Mouse (Mus musculus): ENCODE data around the gene Vmn1r196.
"Not testable (repeated sequence)": the region's sequence is repeated elsewhere in the genome, so short reads cannot be mapped to it uniquely, and the experiment has no call there.

Gene Vmn1r196

GRCm38 (mm10) chr13:22289620-22290019, at the start of gene Vmn1r196:
Gene Vmn1r196, plus strand, starts transcription at chr13:22289920.
- no peak for DNase-seq

GRCm38 (mm10) chr13:22243915-22244314, 45.8 kb upstream of the Vmn1r196 start, which contains the start of gene Vmn1r194:
Gene Vmn1r194, plus strand, starts transcription at chr13:22244215.
- no peak for DNase-seq

- not testable (repeated sequence) for DNase-seq
These were observed 19.5 kb upstream of the Vmn1r196 start, which contains the start of gene Vmn1r195 for GRCm38 (mm10) chr13:22270222-22270621. Gene Vmn1r195, plus strand, starts transcription at chr13:22270522.

GRCm38 (mm10) chr13:22271721-22272120, 18.0 kb upstream of the Vmn1r196 start:
- no peak for DNase-seq

- no peak for DNase-seq
These were observed 5.1 kb upstream of the Vmn1r196 start for GRCm38 (mm10) chr13:22284578-22284977.

- DNase-seq = not testable (repeated sequence)
These were observed 18.4 kb downstream of the Vmn1r196 start for GRCm38 (mm10) chr13:22308075-22308474.

DNA sequence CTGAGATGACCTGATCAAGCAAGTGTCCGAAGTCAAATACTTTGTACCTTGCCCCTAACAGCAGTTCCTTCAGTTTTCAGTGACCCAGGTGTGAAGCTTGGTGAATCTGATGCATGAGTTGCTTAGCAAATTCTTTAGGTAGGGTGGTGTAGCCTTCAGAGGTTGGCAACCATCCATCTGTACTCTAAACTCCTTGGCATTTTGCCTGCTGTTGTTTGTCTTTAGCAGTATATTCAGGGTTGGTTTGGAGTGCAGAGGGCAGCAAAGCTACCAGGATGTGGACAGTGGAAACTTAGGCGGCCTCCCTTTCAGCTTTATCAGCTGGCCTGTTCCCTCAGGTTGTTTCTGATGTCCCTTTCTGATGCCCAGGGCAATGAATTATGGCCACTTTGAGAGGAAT, 25.6 kb downstream of the Vmn1r196 start:
- no peak for DNase-seq

DNA sequence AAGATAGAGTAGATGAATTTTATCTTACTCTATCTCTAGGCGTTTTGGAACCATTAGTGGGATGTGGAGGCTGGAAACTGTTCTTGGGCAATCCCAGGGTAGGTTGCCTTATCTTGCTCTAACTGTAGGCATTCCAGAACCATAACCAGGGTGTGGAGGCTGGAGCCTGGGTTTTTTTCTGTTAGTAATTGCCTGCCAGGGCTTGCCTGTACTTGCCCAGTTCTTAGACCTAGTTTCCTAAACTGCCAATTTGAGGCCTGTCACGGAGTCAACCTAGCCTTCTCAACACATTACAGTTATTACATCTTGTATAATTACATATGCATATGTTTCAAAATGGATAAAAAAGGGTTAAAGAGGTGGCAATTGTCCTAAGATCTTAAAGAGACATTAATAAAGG, 27.6 kb downstream of the Vmn1r196 start:
- no peak for DNase-seq

DNA sequence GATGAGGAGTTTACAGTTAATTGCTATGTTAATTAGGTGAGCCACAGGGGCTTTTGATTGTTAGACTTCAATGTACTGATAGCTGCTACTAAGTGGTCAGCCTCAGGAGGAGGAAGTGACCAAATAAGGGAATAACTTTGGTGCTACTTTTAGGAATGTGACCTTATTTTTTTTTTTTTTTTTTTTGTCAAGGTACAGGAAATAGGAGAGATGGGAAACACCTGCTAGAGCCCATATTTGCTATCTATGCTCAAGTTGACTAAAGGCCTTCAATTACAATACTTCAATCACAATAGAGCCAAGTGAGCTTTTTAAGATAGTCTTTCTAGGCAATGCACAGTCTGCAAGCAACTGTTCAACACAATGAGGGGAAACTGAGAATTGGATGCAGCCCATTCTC, 30.4 kb downstream of the Vmn1r196 start:
- DNase-seq = no peak

DNA sequence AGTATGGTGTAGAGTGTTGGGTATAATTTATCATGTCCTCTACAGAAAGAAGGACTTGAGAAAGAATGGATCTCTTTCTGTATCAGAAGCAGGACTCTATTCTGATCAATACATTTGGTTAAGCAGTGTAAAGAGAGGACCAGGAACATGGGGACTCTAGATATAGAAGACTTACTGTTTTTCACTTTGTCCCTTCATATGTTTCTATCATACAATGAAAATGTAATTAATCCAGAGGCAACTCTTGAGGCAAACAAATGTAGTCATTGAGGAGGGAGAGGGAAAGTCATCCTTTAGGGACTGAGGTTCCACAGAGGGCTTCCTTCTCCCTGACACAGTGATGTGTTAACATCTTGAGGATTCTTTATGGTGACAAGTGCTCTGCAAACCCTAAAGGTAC, 34.6 kb downstream of the Vmn1r196 start, which contains the start of gene Vmn1r197:
TSS of gene Vmn1r197 (plus strand) at position 301 of the 400 bp plus-strand sequence.
- DNase-seq = no peak

GRCm38 (mm10) chr13:22333269-22333668, 43.5 kb downstream of the Vmn1r196 start:
- DNase-seq = no peak

DNA sequence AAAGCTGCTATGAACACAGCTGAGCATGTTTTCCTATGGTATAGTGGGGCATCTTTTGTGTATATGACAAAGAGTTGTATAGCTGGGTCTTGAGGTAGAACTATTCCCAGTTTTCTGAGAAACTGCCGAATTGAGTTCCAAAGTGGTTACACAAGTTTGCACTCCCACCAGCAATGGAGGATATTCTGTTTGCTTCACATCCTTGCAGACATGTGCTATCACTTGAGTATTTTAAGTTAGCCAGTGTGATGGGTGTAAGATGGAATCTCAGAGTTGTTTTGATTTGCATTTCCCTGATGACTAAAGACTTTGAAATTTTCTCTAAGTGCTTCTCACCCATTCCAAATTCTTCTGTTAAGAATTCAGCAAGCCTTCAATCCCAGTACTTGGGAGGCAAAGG, 45.8 kb downstream of the Vmn1r196 start:
- no peak for DNase-seq

Data from right cerebral cortex, postnatal 14 days (tissue).